Mouse (Mus musculus): ENCODE results near the gene Frs3.

GRCm38 (mm10) chr17:47688608-47689575 is at the start of gene Frs3:
- TF ChIP-seq CTCF (IDR thresholded peaks at IDR 0.05; ENCODE audit: low read depth, low read length) (no peak), GATA1 (IDR thresholded peaks at IDR 0.05; ENCODE audit: borderline replicate concordance, low read length) (no peak)
